Mouse (Mus musculus) lung, postnatal 4 days (tissue): ENCODE measurements around the gene Slc22a6.

ENCODE experiments used
- DNase-seq, 2 experiments: peaks; one replicate each; pipeline ENCODE4 v3.0.0; 2021

Gene Slc22a6

GRCm38 (mm10) chr19:8611358-8612123 lies 6.3 kb upstream of the Slc22a6 start:
- peak in 1 of 2 experiments; percentile 7 for DNase-seq

GRCm38 (mm10) chr19:8613111-8613510 lies 4.7 kb upstream of the Slc22a6 start:
- DNase-seq, result no peak

- no peak for DNase-seq
Measured at GRCm38 (mm10) chr19:8614343-8614742, 3.5 kb upstream of the Slc22a6 start.

- DNase-seq, result no peak
Measured at GRCm38 (mm10) chr19:8616314-8616713, 1.5 kb upstream of the Slc22a6 start.

GRCm38 (mm10) chr19:8621098-8621497 lies 3.3 kb downstream of the Slc22a6 start:
- DNase-seq, result no peak

- no peak for DNase-seq
Measured at GRCm38 (mm10) chr19:8630249-8630648, 12.4 kb downstream of the Slc22a6 start.

GRCm38 (mm10) chr19:8630826-8631225 lies 13.0 kb downstream of the Slc22a6 start:
- no peak for DNase-seq

- no peak for DNase-seq
Measured at GRCm38 (mm10) chr19:8632029-8632428, 14.2 kb downstream of the Slc22a6 start.

- no peak for DNase-seq
Measured at GRCm38 (mm10) chr19:8642086-8642485, 24.2 kb downstream of the Slc22a6 start.

GRCm38 (mm10) chr19:8646393-8646792 lies 28.6 kb downstream of the Slc22a6 start:
- no peak for DNase-seq

GRCm38 (mm10) chr19:8655833-8656232 lies 38.0 kb downstream of the Slc22a6 start:
- DNase-seq, result no peak

GRCm38 (mm10) chr19:8656341-8656740 lies 38.5 kb downstream of the Slc22a6 start:
- peak in 1 of 2 experiments; percentile 28 for DNase-seq

- peak in 1 of 2 experiments; percentile 14 for DNase-seq
Measured at GRCm38 (mm10) chr19:8661821-8662307, 44.0 kb downstream of the Slc22a6 start.

- peak; percentile 58 to 67 for DNase-seq
Measured at GRCm38 (mm10) chr19:8662337-8662736, 44.5 kb downstream of the Slc22a6 start.

GRCm38 (mm10) chr19:8663360-8663839 lies 45.6 kb downstream of the Slc22a6 start, which contains the start of gene Chrm1:
Gene Chrm1 (plus strand): TSS chr19:8663789.
- no peak for DNase-seq

GRCm38 (mm10) chr19:8663911-8664421 lies 46.1 kb downstream of the Slc22a6 start:
- no peak for DNase-seq

GRCm38 (mm10) chr19:8664859-8665258 lies 47.0 kb downstream of the Slc22a6 start:
- no peak for DNase-seq

- DNase-seq, result no peak
Measured at GRCm38 (mm10) chr19:8665746-8666145, 47.9 kb downstream of the Slc22a6 start.

- DNase-seq, result no peak
Measured at GRCm38 (mm10) chr19:8672859-8673258, 55.0 kb downstream of the Slc22a6 start.

GRCm38 (mm10) chr19:8673336-8674063 lies 55.7 kb downstream of the Slc22a6 start:
- DNase-seq, result no peak
